Mouse (Mus musculus) megakaryocyte, embryonic 14.5 days (primary cell): Measurements from ENCODE around the gene Ccne1.

Experiments used
- FLI1 ChIP-seq: IDR thresholded peaks from 2 replicates; pipeline ENCODE4 v1.6.1; 2012; ENCODE audit warnings: low read length, inconsistent platforms, mixed read lengths
- GATA1 ChIP-seq: IDR thresholded peaks from 3 replicates; pipeline ENCODE4 v1.6.1; 2012; ENCODE audit warnings: mixed read lengths, low read length, inconsistent platforms, borderline replicate concordance

DNA sequence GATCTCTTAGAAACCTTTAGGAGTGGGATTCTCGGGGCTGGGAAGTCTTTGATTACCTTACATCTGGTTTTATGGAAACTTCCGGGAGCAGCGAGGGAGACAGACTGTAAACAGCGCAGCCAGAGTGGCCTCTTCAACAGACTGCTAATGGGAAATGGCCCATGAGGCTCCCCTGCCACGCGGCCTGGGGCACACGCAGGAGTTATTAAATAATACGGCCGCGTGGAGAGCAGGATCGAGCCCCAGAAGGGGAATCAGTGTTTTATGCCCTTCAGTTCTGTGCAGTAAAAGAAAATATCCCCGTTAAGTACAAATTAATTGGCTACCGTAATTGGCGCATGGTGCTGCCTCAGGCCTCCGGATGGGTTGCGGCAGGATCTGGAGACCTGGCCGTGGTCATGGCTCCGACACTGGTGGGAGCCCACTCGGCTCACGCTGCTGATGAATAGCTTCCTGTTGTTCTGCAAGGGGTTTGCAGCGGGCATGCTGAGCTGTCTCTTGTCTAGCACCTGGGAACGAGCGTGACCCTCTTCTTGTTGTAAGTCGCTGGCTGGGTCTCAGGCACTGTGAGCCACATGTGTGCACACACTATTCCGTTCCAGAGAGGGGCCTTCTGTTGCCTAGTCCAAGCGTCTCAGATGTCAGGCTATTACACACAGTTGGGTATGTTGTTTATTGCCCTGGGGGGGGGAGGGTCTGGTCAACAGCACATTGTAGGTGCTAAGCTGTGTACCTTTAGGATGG is 22.8 kb upstream of the Ccne1 start:
- no peak for TF ChIP-seq FLI1
- TF ChIP-seq GATA1: no peak
